Mouse (Mus musculus) left cerebral cortex, adult 8-10 months (tissue): ENCODE results near the gene Tmem203. TPM values are rescaled to one million over a fixed set of nuclear protein-coding genes. Genes with fewer than 3 reads are reported as not detected.
A peak's percentile ranks its signal among the peaks of the same experiment; 100 is the strongest.

Source experiments
- DNase-seq, 2 experiments: peaks; one replicate each; pipeline ENCODE4 v3.0.0; 2022; ENCODE audit warnings: low spot score in 2 of 2
- total RNA-seq, 4 experiments: library from RNA; stranded (reverse); gene quantifications; 2 replicates each; pipeline ENCODE4 v1.2.4; 2022

Tmem203 gene
- total RNA-seq = 10 to 100 TPM; 31.7 to 38.3 (median 36.3) TPM

GRCm38 (mm10) chr2:25255284-25255779, at the start of gene Tmem203:
TSS of gene Tmem203 (plus strand) at chr2:25255439.
- DNase-seq = peak; percentile 77 to 83

- DNase-seq = no peak
Observed at GRCm38 (mm10) chr2:25207593-25207992, 47.6 kb upstream of the Tmem203 start.

GRCm38 (mm10) chr2:25210686-25211085, 44.6 kb upstream of the Tmem203 start:
- DNase-seq = no peak

DNA sequence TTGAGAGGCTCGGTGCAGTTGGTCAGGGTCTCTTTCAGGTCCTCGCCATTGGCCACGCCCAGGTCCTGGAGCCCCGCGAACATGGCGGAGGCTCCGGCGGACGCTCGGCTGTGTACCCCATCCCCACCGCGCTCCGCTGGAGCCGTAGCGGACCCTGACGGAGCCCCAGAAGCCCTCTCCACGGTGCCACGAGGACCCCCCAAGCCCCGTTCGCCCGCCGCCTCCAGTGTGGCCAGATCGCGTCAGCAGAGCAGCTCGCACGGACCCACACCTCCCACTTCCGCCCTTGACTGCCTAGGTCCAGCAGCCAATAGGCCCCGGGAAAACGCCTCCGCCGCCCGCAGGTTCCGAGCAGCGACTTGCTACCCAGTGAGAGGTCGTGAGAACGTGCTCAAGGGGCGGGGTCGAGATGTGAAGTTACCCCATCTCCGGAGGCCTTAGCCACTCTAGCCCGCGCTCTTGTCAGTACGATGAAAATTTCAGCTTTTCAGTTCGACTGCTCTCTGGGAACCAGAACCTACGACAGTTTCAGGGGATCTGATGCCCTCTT, 44.0 kb upstream of the Tmem203 start, which contains the start of gene Nelfb:
Gene Nelfb, minus strand, starts transcription at position 369 of the 550 bp plus-strand sequence.
- peak; percentile 71 to 78 for DNase-seq

GRCm38 (mm10) chr2:25213266-25213865, 41.9 kb upstream of the Tmem203 start:
- no peak for DNase-seq

GRCm38 (mm10) chr2:25214444-25214843, 40.8 kb upstream of the Tmem203 start, which contains the start of gene Stpg3:
TSS of gene Stpg3 (minus strand) at chr2:25214637.
- no peak for DNase-seq

- DNase-seq = no peak
Observed at GRCm38 (mm10) chr2:25217666-25218065, 37.6 kb upstream of the Tmem203 start.

DNA sequence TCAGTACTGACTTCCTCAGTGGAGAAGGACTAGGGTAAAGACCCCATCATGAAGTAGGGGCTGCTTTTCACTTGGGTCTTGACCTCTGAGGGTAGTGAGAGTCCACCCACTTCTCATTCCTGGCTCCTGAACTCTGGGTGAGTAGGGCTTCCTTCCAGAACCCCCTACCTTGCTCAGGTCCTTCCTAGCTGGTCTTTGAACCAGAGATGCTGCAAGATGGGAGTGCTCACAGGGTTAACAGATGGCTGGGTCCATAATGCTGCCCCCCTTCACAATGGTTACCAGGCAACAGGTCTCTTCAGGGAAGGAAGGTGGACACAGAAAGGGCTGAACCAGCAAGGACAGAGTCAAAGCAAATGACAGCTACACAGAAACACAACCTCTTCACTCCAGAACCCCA, 36.8 kb upstream of the Tmem203 start, which contains the start of gene Fam166a:
Gene Fam166a, plus strand, starts transcription at position 301 of the 400 bp plus-strand sequence.
- no peak for DNase-seq

- no peak for DNase-seq
Observed at GRCm38 (mm10) chr2:25221331-25221772, 33.9 kb upstream of the Tmem203 start.

DNA sequence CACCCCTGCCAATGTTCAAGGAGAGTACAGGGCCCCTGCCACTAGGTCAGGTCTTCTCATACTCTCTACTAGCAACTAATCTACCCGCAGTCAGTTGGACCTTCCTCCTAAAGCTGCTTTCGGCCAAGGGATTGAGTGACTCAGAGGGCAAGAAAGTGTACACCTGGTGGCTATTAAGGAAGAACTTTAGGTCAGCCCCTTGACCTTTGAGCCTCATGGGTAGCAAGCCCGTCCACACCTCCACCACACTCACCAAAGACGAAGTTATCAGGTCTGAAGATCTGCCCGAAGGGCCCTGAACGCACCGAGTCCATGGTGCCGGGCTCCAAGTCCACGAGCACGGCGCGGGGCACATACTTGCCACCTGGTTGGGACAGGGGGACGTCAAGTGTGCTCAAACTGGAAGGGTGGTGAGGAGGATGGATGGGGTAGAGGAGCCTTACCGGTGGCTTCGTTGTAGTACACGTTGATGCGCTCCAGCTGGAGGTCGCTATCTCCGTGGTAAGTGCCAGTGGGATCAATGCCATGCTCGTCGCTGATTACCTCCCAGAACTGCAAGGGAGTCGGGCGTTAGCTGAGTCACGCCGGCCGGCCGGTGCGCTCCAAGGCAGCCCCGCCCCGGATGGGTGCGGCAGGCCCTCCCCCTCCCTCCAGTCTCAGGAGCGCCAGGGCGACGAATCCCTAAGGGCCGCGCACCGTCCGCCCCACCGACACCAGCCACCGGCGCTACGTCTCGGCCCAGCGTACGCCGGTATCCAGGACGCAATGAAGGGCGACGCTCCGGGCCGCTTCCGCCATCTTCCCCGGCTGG, 31.4 kb upstream of the Tmem203 start:
- peak in 1 of 2 experiments; percentile 83 for DNase-seq

- no peak for DNase-seq
Observed at GRCm38 (mm10) chr2:25224492-25224765, 30.8 kb upstream of the Tmem203 start, which contains the start of gene Tubb4b. TSS of gene Tubb4b (minus strand) at chr2:25224702.

- DNase-seq = peak; percentile 95 to 100
Observed at GRCm38 (mm10) chr2:25224766-25225752, 30.2 kb upstream of the Tmem203 start.

DNA sequence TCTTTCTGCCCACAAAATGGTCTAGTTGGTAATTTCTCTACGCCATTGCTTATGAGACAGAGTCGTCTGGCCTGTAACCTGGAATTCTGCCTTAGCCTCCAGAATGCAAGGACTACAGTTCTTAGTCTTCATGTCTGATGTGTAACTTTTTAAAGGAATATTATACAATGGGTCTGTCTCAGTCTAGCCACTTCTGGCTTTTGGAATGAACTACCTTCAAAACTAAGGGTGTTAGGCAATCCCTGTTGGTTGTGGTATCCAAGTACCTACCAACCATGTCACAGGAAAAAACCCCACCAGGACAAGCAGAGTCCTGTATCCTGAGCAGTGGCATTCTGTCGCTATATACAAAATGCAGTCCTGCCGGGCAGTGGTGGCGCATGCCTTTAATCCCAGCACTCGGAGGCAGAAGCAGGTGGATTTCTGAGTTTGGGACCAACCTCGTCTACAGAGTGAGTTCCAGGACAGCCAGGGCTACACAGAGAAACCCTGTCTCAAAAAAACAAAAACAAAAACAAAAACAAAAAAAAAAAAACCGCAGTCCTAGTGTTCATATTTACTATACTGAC, 29.3 kb upstream of the Tmem203 start:
- DNase-seq = no peak

DNA sequence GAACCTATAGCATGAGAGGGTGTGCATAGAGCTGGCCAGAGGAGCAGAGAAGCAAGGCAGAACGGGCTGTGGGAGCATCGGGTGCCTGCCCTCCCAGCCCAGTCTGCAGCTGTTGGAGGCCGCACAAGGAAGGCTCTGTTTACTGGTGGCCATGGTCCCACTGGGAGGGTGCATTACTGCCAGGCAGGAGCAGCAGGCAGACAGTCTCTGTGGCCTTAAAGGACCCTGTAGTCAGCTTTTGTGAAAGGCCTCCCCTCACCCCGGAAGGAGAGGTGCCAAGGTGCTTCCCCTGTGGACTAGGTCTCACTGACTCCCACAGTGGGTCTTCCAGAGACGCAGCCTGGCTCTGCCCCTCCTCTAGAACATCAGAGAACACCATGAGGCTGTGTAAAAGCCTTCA, 28.4 kb upstream of the Tmem203 start:
- peak in 1 of 2 experiments; percentile 76 for DNase-seq

DNA sequence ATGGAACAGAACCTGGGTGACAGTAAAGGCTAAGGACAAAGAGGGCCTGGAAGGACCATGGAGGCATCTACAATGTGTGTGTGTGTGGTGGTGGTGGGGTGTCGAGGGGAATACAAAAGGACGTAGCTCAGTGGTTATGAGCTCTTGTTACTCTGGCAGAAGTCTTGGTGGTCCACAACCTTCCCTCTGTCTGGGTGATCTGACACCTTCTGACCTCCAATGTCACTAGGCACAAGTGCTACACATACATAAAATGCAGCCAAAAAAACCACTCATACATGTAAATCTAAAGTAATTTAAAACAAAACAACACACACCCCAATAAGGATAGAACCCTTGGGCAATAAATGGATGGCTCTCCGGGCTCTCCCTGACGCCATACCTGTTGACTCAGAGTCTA, 27.8 kb upstream of the Tmem203 start:
- DNase-seq = no peak

- DNase-seq = peak; percentile 56 to 83
Observed at GRCm38 (mm10) chr2:25228431-25228889, 26.8 kb upstream of the Tmem203 start.

DNA sequence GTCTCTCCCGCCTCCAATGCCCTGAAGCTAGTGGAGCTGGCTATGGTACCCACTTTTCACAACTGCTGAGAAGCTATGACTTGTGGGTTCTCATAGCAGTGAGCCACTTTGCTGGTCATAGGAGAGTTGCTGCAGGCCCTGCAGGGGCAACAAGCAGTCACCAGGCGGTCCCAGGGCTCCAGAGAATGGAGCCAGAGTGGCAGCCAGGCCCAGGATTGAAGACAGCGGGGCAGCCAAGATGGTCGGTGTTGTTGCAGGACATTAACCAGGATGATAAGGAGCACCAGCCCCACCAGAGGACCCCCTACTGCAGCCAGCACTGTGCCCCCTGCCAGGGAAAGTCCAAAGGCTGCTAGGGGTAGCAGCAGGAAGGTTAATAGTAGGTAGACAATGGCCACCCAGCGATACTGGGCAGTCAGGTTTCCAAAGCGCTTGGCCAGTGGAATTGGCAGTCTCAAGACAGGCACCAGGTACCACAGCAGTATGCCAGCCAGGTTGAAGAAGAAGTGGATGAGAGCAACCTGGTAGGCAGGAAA, 26.2 kb upstream of the Tmem203 start:
- no peak for DNase-seq

DNA sequence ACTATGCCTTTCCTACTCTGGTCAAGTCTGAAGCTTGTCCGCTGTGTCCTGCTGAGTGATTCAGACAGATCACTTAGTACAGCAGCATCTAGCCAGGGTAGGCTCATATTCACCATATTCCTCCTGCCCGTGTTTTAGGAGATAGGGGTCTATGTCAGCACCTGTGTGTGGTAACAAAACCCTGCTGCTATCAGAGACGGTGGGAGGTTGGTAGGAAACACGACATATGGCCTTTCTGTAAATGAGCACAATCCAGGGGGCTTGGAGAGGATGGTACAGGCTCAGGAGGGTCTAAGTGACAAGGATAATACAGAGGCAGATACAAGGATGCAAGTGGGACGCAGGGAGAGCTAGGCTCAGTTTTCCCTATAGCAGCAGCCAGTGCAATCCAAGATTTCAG, 25.7 kb upstream of the Tmem203 start:
- DNase-seq = no peak

GRCm38 (mm10) chr2:25230581-25230980, 24.7 kb upstream of the Tmem203 start:
- no peak for DNase-seq

GRCm38 (mm10) chr2:25231038-25231437, 24.2 kb upstream of the Tmem203 start:
- no peak for DNase-seq
